Mouse (Mus musculus) thymus, adult 2 months (tissue): Measurements from ENCODE around the gene Map3k1. TPM values are rescaled to one million over a fixed set of nuclear protein-coding genes. Genes with fewer than 3 reads are reported as not detected.
A peak's percentile ranks its signal among the peaks of the same experiment; 100 is the strongest.

Experiments
- DNase-seq: peaks from one replicate; pipeline ENCODE4 v3.0.0; 2021
- H3K27ac ChIP-seq: fragments of 200-500 bp; 2 replicates; pipeline ENCODE4 v1.5.1; 2012; ENCODE audit warnings: low read length, control low read depth; ENCODE audit not compliant: control insufficient read depth, insufficient read depth
- H3K27me3 ChIP-seq: fragments of 200-500 bp; 2 replicates; pipeline ENCODE4 v1.6.1; 2012; ENCODE audit warnings: mild to moderate bottlenecking, low read length, moderate library complexity, mixed read lengths; ENCODE audit not compliant: control insufficient read depth, insufficient read depth
- H3K36me3 ChIP-seq: fragments of 200-500 bp; 2 replicates; pipeline ENCODE4 v1.6.1; 2012; ENCODE audit warnings: mild to moderate bottlenecking, low read length, moderate library complexity; ENCODE audit not compliant: control insufficient read depth, insufficient read depth
- H3K4me1 ChIP-seq: fragments of 200-500 bp; replicated peaks from 2 replicates; pipeline ENCODE4 v1.6.1; 2012; ENCODE audit warnings: low read length; ENCODE audit not compliant: control insufficient read depth, insufficient read depth
- H3K4me3 ChIP-seq: fragments of 200-500 bp; 2 replicates; pipeline ENCODE4 v1.5.1; 2012; ENCODE audit warnings: mild to moderate bottlenecking, low read length, control low read depth, moderate library complexity; ENCODE audit not compliant: control insufficient read depth, insufficient read depth
- CTCF ChIP-seq: fragments of 200-500 bp; IDR thresholded peaks from 2 replicates; pipeline ENCODE4 v1.5.1; 2012; ENCODE audit warnings: mild to moderate bottlenecking, control low read depth, low read length, moderate library complexity, borderline replicate concordance; ENCODE audit not compliant: control insufficient read depth, poor library complexity, insufficient read depth; ENCODE audit errors: extremely low read depth
- POLR2A ChIP-seq: fragments of 200-500 bp; IDR thresholded peaks from 2 replicates; pipeline ENCODE4 v1.6.1; 2012; ENCODE audit warnings: mild to moderate bottlenecking, low read length, control low read depth, moderate library complexity; ENCODE audit not compliant: control insufficient read depth, poor library complexity, insufficient read depth; ENCODE audit errors: extremely low read depth
- WGBS: fragments of 180-500 bp; shearing (Covaris S2); methylation state at CpG from one replicate; pipeline ENCODE4 v1.1.7; 2018; 5-methylcytosine and 5-hydroxymethylcytosine counted together
- polyA plus RNA-seq: library from polyadenylated mRNA; depleted of rRNA; stranded (reverse); fragments of >200 nt; gene quantifications from 2 replicates; pipeline ENCODE4 v1.2.3, GENCODE M21; 2012

Map3k1 gene
- polyA plus RNA-seq, 1 experiment = 47.2 TPM

- no peak overlapping the region for H3K4me3 ChIP-seq
- no peaks in the 10 kb centered on the region for H3K36me3 ChIP-seq
- TF ChIP-seq CTCF (no peak), POLR2A (no peak)
- H3K4me1 ChIP-seq = peaks cover 62% of the 10 kb centered on the region
- DNase-seq = no peak
- WGBS = 74% methylated on average over 16 of the region's 16 CpGs
- no peaks in the 10 kb centered on the region for H3K27me3 ChIP-seq
- H3K27ac ChIP-seq = peak overlapping the region; percentile 59
These were observed 16.4 kb downstream of the Map3k1 start for GRCm38 (mm10) chr13:111792130-111792974.

DNA sequence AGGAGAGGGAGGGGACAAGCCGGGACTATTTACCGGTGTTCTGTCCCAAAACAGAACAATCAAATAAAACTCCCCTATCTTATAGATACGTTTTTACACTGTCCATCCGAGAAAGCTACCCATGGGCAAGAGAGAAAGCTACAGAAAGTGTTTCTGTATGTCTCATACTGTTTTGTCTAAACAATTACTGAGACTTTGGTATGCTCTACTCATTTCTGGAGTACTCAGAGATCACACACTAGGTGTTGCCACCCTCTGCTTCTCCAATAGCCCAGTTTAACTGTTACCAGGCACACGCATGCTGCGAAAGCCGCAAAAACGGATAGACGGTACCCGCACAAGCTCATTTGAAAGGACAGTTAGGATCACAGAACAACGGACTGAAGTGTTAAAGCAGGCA is 17.2 kb downstream of the Map3k1 start:
- Histone ChIP-seq H3K27ac (no peak overlapping the region), H3K4me1 (peaks cover 56% of the 10 kb centered on the region), H3K4me3 (no peak overlapping the region), H3K36me3 (no peaks in the 10 kb centered on the region), H3K27me3 (no peaks in the 10 kb centered on the region)
- no peak for DNase-seq
- no peak for TF ChIP-seq POLR2A
- no peak for TF ChIP-seq CTCF
- WGBS = 97% methylated on average over 11 of the region's 11 CpGs

DNA sequence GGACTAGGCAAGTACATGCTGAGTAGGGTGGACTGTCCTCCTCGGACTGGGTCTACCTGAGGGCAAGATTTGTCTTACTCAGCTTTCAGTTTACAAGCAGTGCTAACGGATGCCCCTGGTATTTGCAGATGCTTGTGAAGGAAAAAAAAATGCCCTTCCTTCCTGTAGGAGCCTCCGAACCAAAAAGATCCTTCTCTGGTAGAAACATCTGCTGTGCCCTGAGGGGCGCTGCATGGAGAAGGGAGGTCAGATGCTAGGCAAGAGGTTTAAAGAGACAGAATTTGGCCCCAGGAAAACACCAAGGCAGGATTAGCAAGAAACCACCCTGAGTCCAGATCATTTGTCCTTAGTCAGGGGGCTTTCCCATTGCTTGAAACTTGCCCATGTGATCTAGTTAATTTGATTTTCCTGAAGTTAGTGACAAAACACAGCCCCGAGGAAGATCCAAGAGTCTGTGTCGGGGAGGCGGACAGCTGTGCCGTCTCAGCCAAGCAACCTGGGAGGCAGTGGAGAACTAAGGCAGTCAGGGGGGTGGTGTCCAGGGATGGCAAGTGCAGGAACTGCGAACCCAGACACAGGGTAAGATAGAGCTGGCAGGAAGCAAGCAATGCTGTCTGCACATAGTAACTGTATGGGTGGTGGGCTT is 19.2 kb downstream of the Map3k1 start:
- Histone ChIP-seq H3K4me1 (peaks cover 45% of the 10 kb centered on the region), H3K4me3 (no peak overlapping the region), H3K27ac (peak overlapping the region; percentile 17; the same call in 1 of the 2 replicates), H3K27me3 (no peaks in the 10 kb centered on the region), H3K36me3 (no peaks in the 10 kb centered on the region)
- 41% methylated on average over 9 of the region's 9 CpGs for WGBS
- TF ChIP-seq POLR2A (no peak), CTCF (0 out of 2 replicates have a peak, but pooled peaks have one; percentile 16)
- DNase-seq = no peak

- Histone ChIP-seq H3K27ac (0 out of 2 replicates have a peak overlapping the region, but pooled peaks have one; percentile 17), H3K36me3 (no peaks in the 10 kb centered on the region), H3K4me3 (no peak overlapping the region), H3K27me3 (no peaks in the 10 kb centered on the region), H3K4me1 (peaks cover 40% of the 10 kb centered on the region)
- TF ChIP-seq CTCF (no peak), POLR2A (no peak)
- 84% methylated on average over 9 of the region's 9 CpGs for WGBS
- no peak for DNase-seq
These were observed 19.9 kb downstream of the Map3k1 start for GRCm38 (mm10) chr13:111788882-111789281.

DNA sequence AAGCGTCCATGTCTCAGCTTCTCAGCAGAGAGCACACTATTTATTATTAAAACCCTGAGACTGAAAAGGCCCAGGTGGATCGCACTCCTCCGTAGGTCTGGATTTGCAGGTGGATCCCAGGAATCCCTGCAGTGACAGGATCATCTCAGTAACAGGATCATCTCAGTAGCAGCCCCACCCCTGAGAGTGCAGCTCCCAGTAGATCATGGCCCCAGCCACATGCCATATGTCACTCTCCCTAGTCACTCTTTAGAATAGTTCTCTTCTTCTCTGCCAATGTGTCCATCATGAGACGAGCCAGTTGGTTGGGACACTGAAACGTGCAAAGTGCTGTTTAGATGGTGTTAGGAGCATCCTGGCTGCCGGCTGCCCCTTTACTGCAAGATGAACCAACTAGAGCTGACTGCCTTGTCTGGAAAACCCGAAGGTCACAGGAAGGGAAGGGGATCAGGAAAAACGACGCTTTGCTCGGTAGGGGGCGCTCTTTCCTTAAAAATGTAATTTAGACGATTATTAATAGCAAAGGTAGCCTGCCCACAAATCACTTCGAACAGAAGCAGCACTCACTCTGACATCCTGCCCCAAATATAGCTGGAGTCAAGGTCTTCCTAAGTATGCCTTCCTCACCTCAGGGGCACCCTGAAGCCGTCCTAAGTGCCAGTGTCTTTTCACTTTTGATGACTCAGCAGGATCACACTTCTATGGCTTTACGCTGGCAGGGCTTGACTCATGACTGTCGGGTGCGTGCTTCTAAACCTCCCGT is 20.8 kb downstream of the Map3k1 start:
- Histone ChIP-seq H3K27me3 (no peaks in the 10 kb centered on the region), H3K27ac (no peak overlapping the region), H3K36me3 (no peaks in the 10 kb centered on the region), H3K4me3 (no peak overlapping the region), H3K4me1 (peaks cover 35% of the 10 kb centered on the region)
- WGBS = 34% methylated on average over 18 of the region's 18 CpGs
- TF ChIP-seq POLR2A (no peak), CTCF (0 out of 2 replicates have a peak, but pooled peaks have one; percentile 34)
- DNase-seq = peak; percentile 62

DNA sequence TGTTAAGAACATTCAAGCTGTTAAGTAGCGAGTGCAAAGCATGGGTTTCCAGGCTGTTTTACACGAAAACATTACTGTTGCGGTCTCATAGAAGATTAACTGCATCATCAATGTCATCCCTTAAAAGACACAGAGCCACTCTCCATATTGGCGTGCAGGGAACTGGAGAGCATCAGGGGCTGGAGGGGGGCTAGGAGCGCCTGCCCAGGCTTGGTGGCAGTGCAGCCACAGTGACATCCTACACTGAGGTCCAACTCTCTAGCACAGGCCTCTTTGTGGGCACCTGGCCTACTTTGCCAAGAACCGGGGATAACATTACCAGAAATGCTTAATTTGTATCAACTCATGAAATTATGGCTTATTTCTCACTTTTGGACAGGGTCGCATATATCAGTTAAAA is 22.2 kb downstream of the Map3k1 start:
- TF ChIP-seq CTCF (no peak), POLR2A (no peak)
- Histone ChIP-seq H3K4me1 (peaks cover 22% of the 10 kb centered on the region), H3K4me3 (no peak overlapping the region), H3K27ac (no peak overlapping the region), H3K27me3 (no peaks in the 10 kb centered on the region), H3K36me3 (no peaks in the 10 kb centered on the region)
- DNase-seq = no peak
- WGBS = 98% methylated on average over 7 of the region's 7 CpGs
